Mouse (Mus musculus): ENCODE measurements around the gene Il13.

Gene Il13

DNA sequence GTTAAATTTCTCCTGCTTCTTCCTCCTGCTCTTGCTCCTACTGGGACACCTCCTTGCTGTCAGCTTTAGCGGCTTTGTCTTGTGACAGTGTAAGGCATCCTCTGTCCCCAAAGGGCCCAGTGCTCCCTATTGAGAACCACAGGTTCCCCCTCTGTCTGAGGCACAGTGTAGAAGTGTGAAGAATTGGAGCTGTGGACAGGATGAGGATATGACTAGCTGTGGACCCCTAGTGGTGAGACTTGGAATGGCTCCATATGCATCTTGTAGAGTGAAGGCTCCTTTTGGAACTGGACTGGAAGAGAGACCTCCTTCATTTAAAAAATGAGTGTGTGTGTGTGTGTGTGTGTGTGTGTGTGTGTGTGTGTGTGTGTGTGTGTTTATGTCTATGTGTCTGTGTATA is 6.6 kb downstream of the Il13 start:
- DNase-seq = peak; percentile 82 to 86

DNA sequence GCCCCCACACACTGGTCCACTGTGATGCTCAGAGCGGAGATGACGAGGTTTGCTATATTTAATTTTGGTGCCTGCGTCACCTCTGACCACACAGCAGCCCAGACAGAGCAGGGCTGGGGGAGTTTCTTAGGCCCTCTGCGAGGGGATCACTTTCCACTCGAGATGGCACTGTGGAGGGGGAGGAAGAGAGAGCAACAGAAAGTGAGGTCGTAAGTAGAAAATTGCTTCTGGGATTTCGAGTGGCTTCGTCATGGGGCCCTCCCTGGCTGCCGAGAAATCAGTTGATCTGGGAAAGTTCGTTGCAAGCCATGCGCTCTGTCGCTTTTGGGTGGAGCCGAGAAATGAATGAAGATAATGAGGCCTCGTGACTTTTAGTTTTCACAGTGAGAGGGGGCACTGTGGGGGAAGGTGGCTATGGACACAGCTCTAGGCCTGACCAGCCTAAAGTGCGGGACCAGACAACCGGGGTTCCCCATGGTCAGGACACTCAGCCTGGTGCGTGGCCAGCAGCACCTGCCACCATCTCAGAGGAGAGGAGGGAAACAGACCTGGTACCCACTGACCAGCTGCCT is 7.6 kb downstream of the Il13 start:
- DNase-seq = no peak

- DNase-seq = no peak
Observed at GRCm38 (mm10) chr11:53624124-53624523, 10.4 kb downstream of the Il13 start.

DNA sequence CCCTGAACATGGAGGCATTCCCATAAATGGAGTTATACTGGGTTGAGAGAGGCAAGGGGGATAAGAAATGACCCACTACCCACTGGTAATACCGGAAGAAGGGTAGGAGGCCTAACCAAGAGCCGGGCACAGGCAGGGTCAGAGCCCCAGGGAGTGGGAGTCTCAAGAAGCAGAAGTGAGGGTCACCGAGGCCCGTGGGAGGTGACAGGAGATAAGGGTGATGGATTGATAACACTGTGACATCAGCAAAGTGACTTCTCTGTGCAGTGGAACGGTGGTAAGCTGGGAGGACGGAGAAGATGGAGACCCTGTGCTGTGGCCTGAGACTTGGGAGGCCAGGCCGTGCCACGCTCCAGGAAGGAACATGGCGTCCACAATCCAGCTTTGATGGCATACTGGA is 10.9 kb downstream of the Il13 start:
- DNase-seq = no peak

GRCm38 (mm10) chr11:53622440-53622806 is 12.1 kb downstream of the Il13 start:
- no peak for DNase-seq

DNA sequence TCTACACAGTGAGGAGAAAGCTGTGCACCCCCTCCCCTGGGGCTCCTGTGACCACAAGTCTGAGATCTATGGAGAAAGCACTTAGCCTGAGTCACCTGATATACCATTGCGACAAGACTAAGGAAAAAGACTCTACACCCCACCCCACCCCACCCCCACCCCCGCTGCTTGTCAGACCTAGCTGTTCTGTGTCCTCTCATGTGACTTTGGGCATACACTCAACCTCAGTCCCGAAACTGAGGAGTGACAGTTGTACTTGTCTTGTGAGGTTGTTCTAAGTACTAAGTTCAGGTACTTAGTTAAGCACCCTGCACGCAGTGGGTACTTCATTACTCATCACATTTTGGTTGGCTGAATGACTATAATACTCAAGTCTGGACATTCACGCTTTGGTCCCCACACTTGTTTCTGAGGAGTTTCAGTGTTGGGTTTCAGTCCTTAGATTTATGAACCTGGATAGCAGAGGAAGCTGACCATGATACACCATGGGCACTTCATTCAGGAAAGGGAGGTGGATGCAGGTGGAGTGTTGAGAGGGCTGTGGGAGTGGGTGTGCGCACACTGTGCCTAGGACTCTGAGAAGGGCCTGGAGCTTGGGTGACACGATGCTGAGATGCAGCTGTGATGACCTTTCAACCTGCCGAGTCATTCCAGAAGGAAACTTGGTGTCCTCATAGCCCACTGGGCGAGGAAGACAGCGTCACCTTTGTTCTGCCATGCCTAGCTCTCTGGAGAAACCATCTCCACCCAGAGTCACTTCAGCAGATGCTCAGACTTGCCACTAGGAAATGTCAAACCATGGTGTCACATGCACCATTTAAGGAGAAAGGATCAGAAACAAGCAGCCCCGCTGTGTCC is 12.7 kb downstream of the Il13 start:
- DNase-seq = no peak

DNA sequence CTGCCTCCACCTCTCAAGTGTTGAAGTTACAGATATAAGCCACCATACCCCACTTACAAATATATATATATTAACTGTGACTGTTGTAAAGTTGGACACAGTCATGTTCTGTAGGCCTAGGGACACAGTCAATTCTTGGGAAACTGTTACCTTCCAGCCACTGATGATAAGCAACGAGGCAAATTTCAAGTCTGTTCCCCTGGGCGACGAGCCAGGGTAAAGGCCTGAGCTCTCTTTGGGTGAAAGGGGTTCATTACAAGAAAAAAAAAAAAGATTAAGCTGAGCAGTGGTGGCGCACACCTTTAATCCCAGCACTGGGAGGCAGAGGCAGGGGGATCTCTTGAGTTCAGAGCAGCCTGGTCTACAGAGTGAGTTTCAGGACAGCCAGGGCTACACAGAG is 14.4 kb downstream of the Il13 start:
- DNase-seq = no peak

GRCm38 (mm10) chr11:53619428-53619827 is 15.1 kb downstream of the Il13 start:
- DNase-seq = no peak

- DNase-seq = no peak
Observed at GRCm38 (mm10) chr11:53618619-53619198, 15.8 kb downstream of the Il13 start, which contains the start of gene Il4. TSS of gene Il4 (minus strand) at chr11:53618669.

DNA sequence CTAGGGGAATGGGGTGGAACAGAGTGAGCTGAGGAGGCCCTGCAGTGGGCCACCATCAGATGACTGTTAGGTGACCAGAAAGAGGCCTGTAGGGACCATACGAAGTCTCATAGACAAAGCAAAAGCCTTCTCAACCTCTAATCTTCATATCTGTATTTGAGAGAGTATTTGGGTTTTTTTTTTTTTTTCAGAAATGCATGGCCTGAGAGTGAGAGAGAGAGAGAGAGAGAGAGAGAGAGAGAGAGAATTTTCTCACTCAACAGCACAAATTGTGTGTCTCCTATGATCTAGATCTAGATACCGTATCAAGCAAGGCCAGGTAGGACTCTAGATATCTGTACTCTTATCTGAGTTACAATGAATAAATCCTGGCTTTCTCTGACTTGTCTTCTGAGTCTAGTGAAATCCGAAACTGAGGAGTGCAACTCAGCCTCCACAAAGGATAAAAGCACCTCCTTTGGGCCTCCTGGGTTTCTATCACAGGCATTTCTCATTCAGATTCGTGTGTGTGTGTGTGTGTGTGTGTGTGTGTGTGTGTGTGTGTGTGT is 16.9 kb downstream of the Il13 start:
- DNase-seq = no peak

DNA sequence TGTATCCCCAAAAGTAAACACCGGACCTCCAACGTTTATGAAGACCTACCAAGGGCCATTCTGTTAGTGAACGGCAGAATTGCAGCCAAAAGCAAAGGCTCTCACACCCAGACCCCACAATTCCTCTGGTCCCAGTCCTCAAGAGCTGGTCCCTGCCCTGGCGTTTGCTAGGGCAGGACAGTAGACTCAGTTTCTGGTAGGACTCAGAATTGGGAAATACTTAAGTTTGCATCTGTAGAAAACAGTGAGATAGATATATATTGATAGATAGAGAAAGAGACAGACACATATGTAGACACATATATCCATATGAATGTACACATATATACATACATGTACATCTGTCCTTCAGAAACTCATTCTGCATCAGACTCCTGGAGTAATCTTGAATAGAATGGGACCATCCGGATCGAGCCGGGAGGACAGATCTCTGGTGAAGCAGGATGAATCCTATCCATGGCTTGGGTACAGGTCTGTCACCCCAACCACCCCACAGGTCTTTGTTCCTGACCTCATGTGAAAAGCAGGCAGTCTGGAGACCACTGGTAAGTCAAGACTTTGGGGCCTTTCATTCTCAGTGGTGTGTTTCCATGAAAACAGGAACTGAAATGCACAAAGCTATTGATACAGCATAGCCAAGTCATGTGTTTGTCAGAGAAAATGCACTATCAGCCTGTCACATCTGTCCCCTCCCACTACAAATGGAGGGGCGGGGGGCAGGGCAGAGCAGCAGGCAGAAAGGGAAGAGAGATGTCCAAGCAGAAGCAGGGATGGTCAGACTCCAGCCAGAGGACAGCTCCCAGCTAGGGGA is 17.5 kb downstream of the Il13 start:
- DNase-seq = no peak

GRCm38 (mm10) chr11:53615575-53615974 is 18.9 kb downstream of the Il13 start:
- no peak for DNase-seq

DNA sequence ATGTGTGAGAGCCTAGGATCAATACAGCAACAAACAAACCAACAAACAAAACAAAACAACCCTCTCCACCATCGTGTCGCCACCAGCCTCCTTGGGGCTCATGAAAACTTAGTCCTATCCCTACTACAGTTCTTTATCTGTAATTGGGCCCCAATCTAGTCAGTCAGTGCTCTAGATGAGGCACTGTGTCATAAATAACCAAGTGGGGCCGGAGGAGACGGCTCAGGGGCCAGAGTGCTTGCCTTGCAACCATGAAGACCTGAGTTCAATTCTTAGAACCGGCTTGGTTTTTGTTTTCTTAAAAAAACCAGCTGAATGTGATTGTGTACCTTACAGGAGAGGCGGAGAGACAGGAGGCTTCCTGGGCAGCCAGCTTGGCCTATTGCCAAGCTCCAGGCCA is 19.3 kb downstream of the Il13 start:
- DNase-seq = no peak

- DNase-seq = no peak
Observed at GRCm38 (mm10) chr11:53609672-53610071, 24.8 kb downstream of the Il13 start.

GRCm38 (mm10) chr11:53609231-53609630 is 25.3 kb downstream of the Il13 start:
- DNase-seq = no peak

- no peak for DNase-seq
Observed at GRCm38 (mm10) chr11:53605609-53606008, 28.9 kb downstream of the Il13 start.

DNA sequence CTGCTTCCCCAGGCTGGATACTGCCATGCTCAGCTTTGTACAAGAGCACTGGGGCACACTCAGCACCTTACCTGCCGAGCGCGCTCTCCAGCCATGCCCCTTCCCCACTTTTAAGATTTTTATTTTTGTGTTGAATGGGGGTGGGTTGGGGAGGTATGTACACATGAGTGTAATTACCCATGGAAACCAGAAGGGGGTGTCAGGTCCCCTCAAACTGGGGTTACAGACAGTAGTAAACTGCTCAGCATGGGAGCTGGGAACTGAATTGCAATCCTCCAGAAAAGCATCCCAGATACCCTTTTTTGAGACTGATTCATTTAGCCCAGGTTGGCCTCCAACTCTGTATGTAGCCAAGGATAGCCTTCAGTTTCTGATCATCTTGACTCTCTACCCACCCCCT is 29.5 kb downstream of the Il13 start:
- DNase-seq = no peak

DNA sequence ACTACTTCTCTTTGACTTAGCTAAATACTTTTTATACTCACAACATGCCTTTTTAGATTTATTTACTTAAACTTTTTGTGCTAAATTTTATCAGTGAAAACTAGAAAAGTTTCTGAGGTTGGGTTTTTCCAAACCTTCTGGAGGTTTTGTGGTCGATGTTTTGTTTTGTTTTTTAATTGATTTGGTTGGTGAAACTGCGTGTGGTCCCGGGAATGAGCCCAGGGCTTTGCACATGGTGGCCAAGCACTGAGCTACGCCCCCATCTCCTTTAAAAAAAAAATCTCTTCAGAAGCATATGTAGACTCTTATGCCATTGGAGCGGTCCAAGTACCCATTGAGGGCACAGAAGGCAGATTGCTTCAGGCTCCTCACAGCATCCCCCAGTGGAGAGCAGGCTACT is 43.4 kb downstream of the Il13 start:
- no peak for DNase-seq

- DNase-seq = peak; percentile 56 to 61
Observed at GRCm38 (mm10) chr11:53590368-53590768, 44.1 kb downstream of the Il13 start.

DNA sequence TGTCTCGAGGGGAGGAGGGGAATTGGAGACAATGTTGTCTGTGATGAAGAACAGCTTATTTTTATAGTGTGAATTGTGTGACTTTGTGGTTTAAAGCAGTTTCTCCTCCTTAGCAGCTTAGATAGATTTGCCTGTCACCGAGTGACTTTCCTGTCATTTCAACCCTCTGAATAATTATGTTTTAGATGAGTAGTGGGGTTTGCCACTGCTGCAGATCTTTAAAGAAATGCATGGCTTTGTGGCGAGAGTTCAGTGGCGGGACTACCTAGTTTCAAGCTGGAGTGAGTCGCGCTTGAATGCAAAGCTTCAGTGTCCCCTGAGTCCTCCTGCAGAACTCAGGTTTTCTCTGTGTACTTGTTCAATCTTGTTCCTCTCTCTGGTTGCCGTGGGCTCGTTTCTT is 46.2 kb downstream of the Il13 start:
- DNase-seq = no peak

DNA sequence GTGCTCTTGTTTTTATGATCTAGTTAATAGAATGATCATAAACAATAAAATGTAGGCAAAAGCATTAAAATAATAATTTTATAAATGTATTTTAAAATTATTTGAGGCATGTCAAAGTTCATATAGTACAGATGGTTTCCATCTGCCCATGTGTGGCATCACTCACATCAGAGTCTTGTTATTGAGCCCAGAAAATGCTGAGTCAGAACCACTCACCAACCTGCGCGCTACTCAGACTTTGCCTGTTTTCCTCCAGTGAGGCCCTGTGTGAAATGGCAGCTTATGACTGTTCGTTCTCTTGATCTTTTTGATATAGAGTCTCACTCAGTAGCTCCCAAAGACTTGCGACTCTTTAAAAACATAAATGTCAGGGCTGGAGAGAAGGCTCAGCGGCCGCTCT is 49.0 kb downstream of the Il13 start:
- no peak for DNase-seq

DNA sequence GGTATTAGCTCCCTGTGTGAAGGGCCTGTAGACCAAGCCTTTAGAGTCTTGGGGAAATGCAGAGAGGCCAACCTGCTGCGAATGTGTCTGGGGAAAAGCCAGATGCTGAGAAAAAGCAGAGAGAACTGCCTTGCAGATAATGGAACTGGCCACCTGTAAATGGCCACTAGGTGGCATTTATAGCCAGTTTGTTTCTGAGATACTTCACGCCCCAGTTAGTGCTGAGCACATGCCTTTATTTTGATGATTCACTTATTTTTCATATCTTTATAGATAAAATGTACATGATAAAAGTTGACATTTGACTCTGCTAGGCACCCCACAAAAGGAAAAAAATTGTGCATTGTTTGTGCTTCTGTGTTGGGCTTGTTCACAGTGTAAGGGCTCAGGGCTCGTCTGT is 49.7 kb downstream of the Il13 start:
- peak in 1 of 2 experiments; percentile 34 for DNase-seq

DNA sequence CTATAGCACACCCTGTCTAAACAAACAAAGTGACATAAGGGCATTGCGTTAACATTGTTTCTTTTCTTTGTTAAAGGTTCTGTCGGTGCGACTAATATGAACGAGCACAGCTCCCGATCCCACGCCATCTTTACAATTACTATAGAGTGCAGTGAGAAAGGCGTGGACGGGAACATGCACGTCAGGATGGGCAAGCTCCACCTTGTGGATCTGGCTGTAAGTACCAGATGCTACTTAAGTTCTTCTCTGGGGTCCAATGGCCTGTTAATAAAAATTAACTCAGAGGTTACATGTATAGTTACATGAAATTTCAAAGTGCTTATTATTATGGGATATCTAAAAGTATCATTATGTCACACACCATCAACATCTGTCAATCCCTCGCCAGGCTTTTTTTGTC is 51.4 kb downstream of the Il13 start:
- DNase-seq = peak in 1 of 2 experiments; percentile 15

All from kidney, postnatal 4 days (tissue).